Mouse (Mus musculus) bone marrow, adult 2 months (tissue): ENCODE measurements around the gene Shisa7. TPM values are rescaled to one million over a fixed set of nuclear protein-coding genes. Genes with fewer than 3 reads are reported as not detected.
"Not testable (repeated sequence)": the region's sequence is repeated elsewhere in the genome, so short reads cannot be mapped to it uniquely, and the experiment has no call there.

Experiments used
- H3K27ac ChIP-seq: fragments of 200-500 bp; 2 replicates; pipeline ENCODE4 v1.5.1; 2012; ENCODE audit warnings: low read depth, mild to moderate bottlenecking, control low read depth, inconsistent platforms, low read length; ENCODE audit not compliant: control insufficient read depth, poor library complexity, insufficient read depth
- H3K4me1 ChIP-seq: fragments of 200-500 bp; 2 replicates; pipeline ENCODE4 v1.6.1; 2011; ENCODE audit warnings: low read length; ENCODE audit not compliant: control insufficient read depth, insufficient read depth
- H3K4me3 ChIP-seq: fragments of 200-500 bp; replicated peaks from 2 replicates; pipeline ENCODE3; 2011; ENCODE audit warnings: mild to moderate bottlenecking, low read depth, low read length, control low read depth; ENCODE audit not compliant: control insufficient read depth
- CTCF ChIP-seq: fragments of 200-500 bp; IDR thresholded peaks from 2 replicates; pipeline ENCODE4 v1.5.1; 2011; ENCODE audit warnings: low read length, control low read depth; ENCODE audit not compliant: control insufficient read depth, insufficient read depth
- POLR2A ChIP-seq: fragments of 200-500 bp; IDR thresholded peaks from 2 replicates; pipeline ENCODE4 v1.6.1; 2011; ENCODE audit warnings: low read depth, mild to moderate bottlenecking, control low read depth, low read length, borderline replicate concordance; ENCODE audit not compliant: control insufficient read depth
- whole genome bisulfite sequencing: fragments of 180-500 bp; shearing (Covaris S2); methylation state at CpG from one replicate; pipeline ENCODE4 v1.1.7; 2018; 5-methylcytosine and 5-hydroxymethylcytosine counted together
- polyA plus RNA-seq: library from polyadenylated mRNA; stranded (reverse); fragments of >200 nt; gene quantifications from 2 replicates; pipeline ENCODE4 v1.2.4, GENCODE M21; 2011; ENCODE audit warnings: low replicate concordance; ENCODE audit not compliant: missing spikeins, insufficient read depth, insufficient read length

Shisa7 gene
- polyA plus RNA-seq, 1 experiment = 0.67 TPM

- TF ChIP-seq CTCF = no peak
- no peak for TF ChIP-seq POLR2A
- 59% methylated on average over 5 of the region's 5 CpGs for WGBS
- Histone ChIP-seq H3K4me1 (no peaks in the 10 kb centered on the region), H3K4me3 (no peak overlapping the region), H3K27ac (no peak overlapping the region)
Observed at GRCm38 (mm10) chr7:4842077-4842476, 2.4 kb downstream of the Shisa7 start.

GRCm38 (mm10) chr7:4837639-4838038 lies 6.9 kb downstream of the Shisa7 start:
- Histone ChIP-seq H3K4me3 (no peak overlapping the region), H3K4me1 (no peaks in the 10 kb centered on the region), H3K27ac (no peak overlapping the region)
- TF ChIP-seq POLR2A (no peak), CTCF (no peak)
- WGBS = 13% methylated on average over 1 of the region's 1 CpGs

- Histone ChIP-seq H3K27ac (no peak overlapping the region; the same call in 1 of the 2 replicates), H3K4me1 (no peaks in the 10 kb centered on the region), H3K4me3 (no peak overlapping the region)
- TF ChIP-seq POLR2A (no peak), CTCF (peak; percentile 24; the same call in 1 of the 2 replicates)
- under 1% methylated on average over 51 of the region's 51 CpGs for WGBS
Observed at GRCm38 (mm10) chr7:4836351-4836792, 8.1 kb downstream of the Shisa7 start.

GRCm38 (mm10) chr7:4835631-4836327 lies 8.7 kb downstream of the Shisa7 start:
- 2% methylated on average over 34 of the region's 34 CpGs for WGBS
- Histone ChIP-seq H3K27ac (no peak overlapping the region), H3K4me1 (no peaks in the 10 kb centered on the region), H3K4me3 (no peak overlapping the region)
- TF ChIP-seq POLR2A = no peak
- no peak for TF ChIP-seq CTCF

- Histone ChIP-seq H3K4me1 (no peaks in the 10 kb centered on the region), H3K4me3 (no peak overlapping the region), H3K27ac (no peak overlapping the region)
- TF ChIP-seq CTCF = no peak
- TF ChIP-seq POLR2A = no peak
- WGBS = 13% methylated on average over 12 of the region's 12 CpGs
Observed at GRCm38 (mm10) chr7:4830476-4830875, 14.0 kb downstream of the Shisa7 start.

- H3K27ac ChIP-seq = no peak overlapping the region
- no peaks in the 10 kb centered on the region for H3K4me1 ChIP-seq
- H3K4me3 ChIP-seq = no peak overlapping the region
- TF ChIP-seq POLR2A = no peak
- no peak for TF ChIP-seq CTCF
- 54% methylated on average over 4 of the region's 4 CpGs for WGBS
Observed at GRCm38 (mm10) chr7:4825365-4825764, 19.1 kb downstream of the Shisa7 start.

- TF ChIP-seq POLR2A = no peak
- TF ChIP-seq CTCF = no peak
- WGBS = 80% methylated on average over 6 of the region's 6 CpGs
- no peak overlapping the region for H3K4me3 ChIP-seq
- H3K4me1 ChIP-seq = no peaks in the 10 kb centered on the region
- H3K27ac ChIP-seq = no peak overlapping the region
Observed at GRCm38 (mm10) chr7:4822162-4822907, 22.2 kb downstream of the Shisa7 start.

- Histone ChIP-seq H3K4me3 (no peak overlapping the region), H3K27ac (no peak overlapping the region), H3K4me1 (no peaks in the 10 kb centered on the region)
- WGBS = 80% methylated on average over 4 of the region's 4 CpGs
- no peak for TF ChIP-seq POLR2A
- no peak for TF ChIP-seq CTCF
Observed at GRCm38 (mm10) chr7:4821690-4822089, 22.8 kb downstream of the Shisa7 start.

- H3K4me3 ChIP-seq, H3K4me1 ChIP-seq, H3K27ac ChIP-seq: not testable (repeated sequence)
- WGBS = 82% methylated on average over 7 of the region's 7 CpGs
Observed at GRCm38 (mm10) chr7:4820925-4821324, 23.6 kb downstream of the Shisa7 start.
